Mouse (Mus musculus): ENCODE measurements around the gene Mta1. TPM values are rescaled to one million over a fixed set of nuclear protein-coding genes. Genes with fewer than 3 reads are reported as not detected.
A peak's percentile ranks its signal among the peaks of the same experiment; 100 is the strongest.

Mta1 gene
- total RNA-seq (2021), result 100 to 1,000 TPM; 129 to 138 TPM
- long read RNA-seq, experiment 1, transcript Mta1-204 (20 exons, 2,775 nt), result major isoform, 8 of 56 reads
- long read RNA-seq, experiment 1, partial matches to known transcripts, result 28 of 56 reads
- long read RNA-seq, experiment 1, other reads (novel, unspliced or antisense), result 20 of 56 reads
- long read RNA-seq, experiment 2, transcript Mta1-204 (20 exons, 2,775 nt), result major isoform, 15 of 86 reads
- long read RNA-seq, experiment 2, partial matches to known transcripts, result 34 of 86 reads
- long read RNA-seq, experiment 2, other reads (novel, unspliced or antisense), result 36 of 86 reads

DNA sequence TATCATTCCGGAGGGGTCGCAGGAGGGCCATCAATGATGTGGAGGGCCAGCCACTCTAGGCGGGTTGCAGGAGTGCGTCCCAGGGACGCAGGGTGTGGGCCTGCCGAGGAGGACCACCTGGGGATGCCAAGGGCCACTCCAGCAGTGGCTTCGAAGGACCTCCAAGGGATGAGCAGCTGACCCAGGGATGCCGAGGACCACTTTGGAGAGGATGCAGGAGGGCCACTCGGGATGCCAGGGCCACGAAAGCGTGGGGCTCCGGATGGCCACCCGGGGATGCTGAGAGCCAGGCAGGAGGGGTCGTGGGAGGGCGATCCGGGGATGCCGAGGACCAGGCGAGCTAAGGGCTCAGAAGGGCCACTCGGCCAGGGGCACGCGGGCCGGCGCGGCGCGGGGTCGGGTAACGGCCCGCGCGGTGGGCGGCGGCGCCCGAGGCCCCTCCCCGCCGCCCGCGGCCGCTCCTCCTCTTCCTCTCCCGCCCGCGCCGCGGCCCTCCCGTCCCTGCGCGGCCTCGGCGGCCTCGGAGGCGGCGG is at the start of gene Mta1:
Gene Mta1, plus strand, starts transcription at position 530 of the 533 bp plus-strand sequence.
- no peak for DNase-seq (ENCODE audit: low spot score in 2 of 2)

GRCm38 (mm10) chr12:113049836-113050235 is 48.2 kb upstream of the Mta1 start:
- no peak for DNase-seq (ENCODE audit: low spot score in 2 of 2)

GRCm38 (mm10) chr12:113050671-113051070 is 47.4 kb upstream of the Mta1 start:
- DNase-seq (ENCODE audit: low spot score in 2 of 2), result no peak

DNA sequence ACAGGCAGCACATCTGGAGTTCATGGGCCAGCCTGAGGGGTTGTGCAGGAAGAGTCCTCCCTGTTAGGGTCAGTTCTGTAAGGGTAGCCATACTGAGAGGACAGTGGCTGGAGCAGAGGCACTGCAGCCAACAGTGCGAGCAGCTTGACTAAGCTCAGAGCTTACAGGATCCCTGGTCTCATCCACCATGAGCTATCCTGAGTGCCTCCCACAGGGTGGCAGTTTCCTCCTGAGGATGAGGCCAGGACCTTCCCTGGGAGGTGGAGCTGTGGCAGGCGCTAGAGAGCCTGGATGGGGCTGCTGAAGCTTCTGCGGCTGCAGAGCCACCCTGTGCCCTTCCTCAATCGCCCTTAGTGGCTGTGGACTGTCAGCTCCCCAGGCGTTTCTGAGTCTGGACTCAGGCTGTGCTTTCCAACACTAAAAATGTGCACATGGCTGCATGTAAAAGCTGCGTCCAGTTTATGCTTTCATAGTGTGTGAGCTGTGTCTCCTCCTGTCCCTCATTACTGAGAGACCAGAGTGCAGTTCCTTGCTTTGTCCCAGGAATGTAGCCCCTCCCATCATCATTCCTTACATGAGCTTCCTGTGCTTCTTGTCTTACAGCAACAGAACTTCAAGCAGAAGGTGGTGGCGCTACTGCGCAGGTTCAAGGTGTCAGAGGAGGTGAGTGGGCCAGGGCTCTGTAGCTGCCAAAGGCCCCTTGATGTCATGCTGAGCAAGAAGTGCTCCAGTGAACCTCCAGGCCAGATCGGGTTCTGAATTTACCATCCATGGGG is 46.3 kb upstream of the Mta1 start:
- DNase-seq (ENCODE audit: low spot score in 2 of 2), result no peak

- no peak for DNase-seq (ENCODE audit: low spot score in 2 of 2)
These were observed 42.0 kb upstream of the Mta1 start for GRCm38 (mm10) chr12:113056089-113056488.

DNA sequence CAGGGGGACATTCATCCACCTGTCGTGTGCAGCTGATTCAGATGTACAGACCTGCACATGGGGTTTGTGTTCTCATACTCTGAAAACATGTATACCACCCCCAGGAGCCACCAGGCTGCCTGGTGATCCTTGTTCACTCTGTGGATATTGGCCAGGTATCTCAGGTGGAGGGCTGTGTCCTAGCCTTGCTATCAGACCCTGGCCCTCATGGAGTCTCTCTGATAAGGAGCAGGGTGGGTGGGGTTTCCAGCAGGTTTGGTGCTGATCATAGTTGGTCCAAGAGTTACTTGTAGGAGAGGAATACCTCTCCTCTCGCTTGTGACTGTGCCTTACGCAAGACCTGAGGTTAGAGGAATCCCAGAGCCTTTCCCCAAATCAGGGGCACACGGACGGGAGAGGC is 37.9 kb upstream of the Mta1 start:
- DNase-seq (ENCODE audit: low spot score in 2 of 2), result no peak

DNA sequence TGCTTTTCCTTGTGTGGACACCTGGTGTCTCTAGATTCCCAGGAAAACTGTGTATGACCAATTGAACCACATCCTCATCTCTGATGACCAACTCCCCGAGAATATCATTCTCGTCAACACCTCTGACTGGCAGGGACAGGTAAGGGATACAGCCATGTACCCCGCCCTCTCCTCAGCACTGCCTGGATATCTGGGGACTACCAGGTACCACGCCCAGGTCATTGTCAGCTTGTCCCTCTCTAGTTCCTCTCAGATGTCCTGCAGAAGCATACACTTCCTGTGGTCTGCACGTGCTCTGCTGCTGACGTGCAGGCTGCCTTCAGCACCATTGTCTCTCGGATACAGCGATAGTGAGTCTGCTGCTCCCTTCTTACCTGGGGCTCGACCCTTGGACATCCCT is 36.5 kb upstream of the Mta1 start:
- DNase-seq (ENCODE audit: low spot score in 2 of 2), result no peak

DNA sequence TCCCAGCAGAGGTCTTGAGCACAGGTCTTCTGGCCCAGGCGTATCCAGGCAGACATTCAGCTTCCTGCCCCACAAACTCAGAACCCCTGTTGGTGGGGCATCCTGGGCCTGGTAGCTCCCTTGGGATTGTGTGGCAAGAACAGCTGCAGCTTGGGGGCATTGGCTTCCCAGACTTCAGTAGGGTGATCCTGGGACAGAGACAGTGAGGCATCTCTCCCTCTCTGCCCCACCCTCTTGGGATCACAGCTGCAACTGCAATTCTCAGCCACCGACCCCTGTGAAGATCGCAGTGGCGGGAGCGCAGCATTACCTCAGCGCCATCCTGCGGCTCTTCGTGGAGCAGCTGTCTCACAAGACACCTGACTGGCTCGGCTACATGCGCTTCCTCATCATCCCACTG is 35.9 kb upstream of the Mta1 start:
- DNase-seq (ENCODE audit: low spot score in 2 of 2), result no peak

DNA sequence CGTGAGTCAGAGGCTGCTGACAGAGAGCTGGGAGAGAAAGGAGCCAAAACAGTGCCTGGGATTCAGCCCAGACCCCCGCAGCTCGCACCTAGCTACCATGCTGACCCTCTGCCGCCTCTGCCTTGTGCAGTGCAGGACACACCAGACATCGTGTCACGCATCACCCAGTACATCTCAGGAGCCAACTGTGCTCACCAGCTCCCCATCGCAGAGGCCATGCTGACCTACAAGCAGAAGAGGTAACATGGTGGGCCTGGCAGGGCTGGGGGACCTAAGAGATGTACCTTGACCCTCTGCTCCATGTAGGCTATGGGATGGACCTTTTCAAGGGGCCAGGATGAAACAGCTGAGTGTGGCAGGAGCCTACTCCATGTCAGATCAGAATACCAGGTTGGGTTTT is 34.4 kb upstream of the Mta1 start:
- no peak for DNase-seq (ENCODE audit: low spot score in 2 of 2)

GRCm38 (mm10) chr12:113068002-113068401 is 30.1 kb upstream of the Mta1 start:
- no peak for DNase-seq (ENCODE audit: low spot score in 2 of 2)

DNA sequence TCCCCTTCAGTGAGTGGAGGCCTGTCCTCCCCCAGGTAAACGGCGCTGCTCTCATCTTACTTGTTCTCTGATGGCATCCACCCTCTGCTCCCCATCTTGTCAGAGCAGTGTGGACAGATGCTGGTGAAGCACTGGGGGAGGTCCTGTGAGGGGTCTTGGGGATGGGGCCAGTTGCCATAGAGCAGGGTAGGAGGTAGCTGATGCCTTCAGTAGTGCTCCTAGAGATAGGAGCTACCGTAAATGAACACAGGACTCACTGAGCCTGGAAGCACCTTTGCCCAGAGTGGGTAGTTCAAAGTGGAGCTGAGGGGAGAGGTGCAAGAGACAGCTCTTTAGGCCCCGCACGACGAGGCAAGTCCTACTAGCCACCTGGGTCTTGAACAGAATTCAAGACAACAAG is 28.7 kb upstream of the Mta1 start:
- DNase-seq (ENCODE audit: low spot score in 2 of 2), result no peak

- no peak for DNase-seq (ENCODE audit: low spot score in 2 of 2)
These were observed 26.8 kb upstream of the Mta1 start for GRCm38 (mm10) chr12:113071321-113071720.

DNA sequence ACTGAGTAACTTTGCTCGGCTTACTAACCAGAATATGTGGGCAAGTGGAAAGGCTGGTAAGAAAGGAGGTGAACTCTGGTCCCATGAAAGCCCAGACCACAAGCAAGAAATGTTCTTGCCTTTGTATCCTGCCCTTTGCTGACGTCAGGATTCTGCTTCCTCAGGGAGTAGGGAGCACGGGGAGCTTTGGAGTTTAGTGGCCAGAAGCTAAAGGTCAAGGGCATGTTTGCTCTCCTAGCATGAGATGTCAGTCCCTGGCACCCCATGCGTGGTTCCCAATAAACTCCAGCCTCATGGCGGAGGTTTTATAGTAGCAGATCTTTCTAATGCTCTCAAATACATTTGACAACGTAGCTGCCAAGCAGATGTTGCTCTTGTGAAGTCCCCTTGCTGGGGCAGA is 26.3 kb upstream of the Mta1 start:
- DNase-seq (ENCODE audit: low spot score in 2 of 2), result no peak

- DNase-seq (ENCODE audit: low spot score in 2 of 2), result peak in 1 of 2 experiments; percentile 40
These were observed 24.4 kb upstream of the Mta1 start for GRCm38 (mm10) chr12:113073420-113074328.

- peak; percentile 73 to 81 for DNase-seq (ENCODE audit: low spot score in 2 of 2)
These were observed 23.6 kb upstream of the Mta1 start, which contains the start of gene Tex22 for GRCm38 (mm10) chr12:113074329-113075062. Gene Tex22, plus strand, starts transcription at chr12:113074502.

- DNase-seq (ENCODE audit: low spot score in 2 of 2), result peak; percentile 53 to 80
These were observed 23.0 kb upstream of the Mta1 start for GRCm38 (mm10) chr12:113075063-113075454.

GRCm38 (mm10) chr12:113075486-113075885 is 22.6 kb upstream of the Mta1 start:
- DNase-seq (ENCODE audit: low spot score in 2 of 2), result no peak

DNA sequence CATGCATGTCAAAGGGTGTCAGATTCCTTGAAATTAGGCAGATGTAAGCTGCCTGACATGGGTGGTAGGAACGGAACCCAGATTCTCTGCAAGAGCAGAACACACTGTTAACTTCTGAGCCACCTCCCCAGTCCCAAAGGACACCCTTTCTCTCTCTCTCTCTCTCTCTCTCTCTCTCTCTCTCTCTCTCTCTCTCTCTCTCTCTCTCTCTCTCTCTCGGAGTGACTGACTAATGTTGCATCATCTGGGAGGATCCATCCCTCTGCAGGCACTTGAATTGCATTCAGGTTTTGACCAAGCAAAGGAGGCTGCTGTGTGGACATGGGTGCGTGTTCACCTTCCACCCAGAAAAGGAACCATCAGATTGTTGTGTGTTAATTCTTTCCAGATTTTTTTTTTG is 10.8 kb upstream of the Mta1 start:
- DNase-seq (ENCODE audit: low spot score in 2 of 2), result no peak

DNA sequence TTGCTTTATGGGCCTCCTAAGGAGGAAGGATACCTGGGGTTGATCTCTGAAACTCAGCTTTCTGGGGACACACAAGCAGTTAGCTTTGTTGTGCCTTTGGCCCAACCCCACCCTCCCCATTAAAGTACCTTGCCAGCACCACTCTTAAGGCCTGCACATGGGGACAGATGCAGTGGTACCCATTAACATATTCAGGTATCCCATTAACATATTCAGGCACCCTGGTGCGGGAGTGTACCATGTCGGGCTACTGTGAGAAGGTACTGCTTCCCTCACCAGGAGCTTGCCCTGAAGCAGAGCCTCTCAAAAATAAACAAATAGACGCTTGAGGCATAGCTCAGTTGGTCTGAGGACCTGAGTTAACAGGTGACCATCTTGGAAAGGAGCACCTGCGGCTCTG is 10.1 kb upstream of the Mta1 start:
- no peak for DNase-seq (ENCODE audit: low spot score in 2 of 2)

- DNase-seq (ENCODE audit: low spot score in 2 of 2), result no peak
These were observed 9.0 kb upstream of the Mta1 start for GRCm38 (mm10) chr12:113089107-113089506.

DNA sequence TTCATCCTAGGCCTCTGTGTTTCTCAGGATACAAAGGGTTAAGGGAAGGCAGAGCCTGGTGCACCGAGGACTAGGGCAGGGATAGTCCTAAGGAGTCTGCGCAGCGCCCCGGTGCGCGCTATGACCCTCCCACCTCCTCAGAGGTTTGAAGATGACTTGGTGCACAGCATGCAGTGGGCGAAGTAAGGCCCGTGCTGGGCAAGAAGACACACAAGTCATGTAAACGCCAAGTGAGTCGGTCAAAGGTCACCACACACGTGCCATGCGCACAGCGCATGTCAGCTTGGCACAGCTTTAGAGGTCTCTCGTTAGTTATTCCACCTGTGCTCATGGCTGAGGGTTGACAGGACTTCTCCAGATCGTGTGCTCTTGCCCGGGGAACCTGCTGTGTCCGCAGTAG is 8.0 kb upstream of the Mta1 start:
- no peak for DNase-seq (ENCODE audit: low spot score in 2 of 2)
